26 mouse cellular contexts compared by ENCODE assay signal in genomic region chr12:41250123-41250522, GRCm38 (mm10).
"Had no signal": no experiment of that assay in that cellular context is flagged by ENCODE, and none has a peak within 500 bp of the region (broad histone marks: within the 10 kb centered on the region; RNA-seq: fewer than 3 reads in every experiment).

No protein-coding gene starts in this region.

- DNase-seq: gastrocnemius, postnatal 14 days; gastrocnemius, postnatal 36 days; heart, adult 11 months; heart, adult 2 months; heart, postnatal 14 days; heart, postnatal 36 days; kidney, adult 18-20 months; kidney, adult 8-10 months; kidney, postnatal 14 days; kidney, postnatal 36 days; layer of hippocampus, adult 9-11 months; layer of hippocampus, postnatal 36 days; left cerebral cortex, postnatal 4 days; lung, adult 2 months had no signal

- H3K4me1 ChIP-seq: heart, embryonic 13.5 days; heart, embryonic 15.5 days; intestine, embryonic 15.5 days; kidney, embryonic 15.5 days; limb, embryonic 13.5 days; limb, embryonic 15.5 days had no signal

- H3K9me3 ChIP-seq: heart, embryonic 13.5 days; heart, embryonic 15.5 days; intestine, embryonic 15.5 days; kidney, embryonic 15.5 days; limb, embryonic 13.5 days; limb, embryonic 15.5 days had no signal

- H3K36me3 ChIP-seq: heart, embryonic 13.5 days; heart, embryonic 15.5 days; intestine, embryonic 15.5 days; kidney, embryonic 15.5 days; limb, embryonic 13.5 days; limb, embryonic 15.5 days had no signal

- H3K27ac ChIP-seq: heart, adult 2 months; heart, embryonic 13.5 days; heart, embryonic 15.5 days; hindbrain, embryonic 14.5 days; intestine, embryonic 15.5 days; kidney, embryonic 15.5 days; kidney, postnatal 0 days; limb, embryonic 13.5 days; limb, embryonic 15.5 days had no signal

- ATAC-seq: hindbrain, embryonic 16.5 days; inflammation-experienced regulatory T-cells, adult 6 months; intestine, embryonic 15.5 days; intestine, postnatal 0 days had no signal

- H3K9ac ChIP-seq: heart, embryonic 13.5 days; heart, embryonic 15.5 days; hindbrain, embryonic 14.5 days; intestine, embryonic 15.5 days; kidney, embryonic 15.5 days; limb, embryonic 13.5 days; limb, embryonic 15.5 days had no signal

- H3K27me3 ChIP-seq: heart, embryonic 13.5 days; heart, embryonic 15.5 days; intestine, embryonic 15.5 days; kidney, embryonic 15.5 days; limb, embryonic 13.5 days; limb, embryonic 15.5 days had no signal

- H3K4me2 ChIP-seq: heart, embryonic 11.5 days; heart, embryonic 13.5 days; heart, embryonic 15.5 days; hindbrain, embryonic 14.5 days; intestine, embryonic 15.5 days; kidney, embryonic 15.5 days; limb, embryonic 13.5 days; limb, embryonic 15.5 days had no signal

- H3K4me3 ChIP-seq: heart, adult 2 months; heart, embryonic 13.5 days; heart, embryonic 15.5 days; intestine, embryonic 15.5 days; kidney, embryonic 15.5 days; limb, embryonic 13.5 days; limb, embryonic 15.5 days had no signal
